Mouse (Mus musculus) T-helper 1 cell (primary cell): ENCODE data around the gene Tmem164.

Experiments used
- in situ Hi-C: fragments of 300-600 bp; cut with MboI, MseI; formaldehyde crosslinking; loops from one replicate; pipeline ENCODE4 v1.15.1; 2025; ENCODE audit warnings: high pct_unique_total_duplicates

The Tmem164 gene

GRCm38 (mm10) chrX:142748574-142748973, 67.4 kb downstream of the Tmem164 start:
- in situ Hi-C loops: no loop called here

- in situ Hi-C loops: no loop called here
These were observed 69.6 kb downstream of the Tmem164 start for GRCm38 (mm10) chrX:142750775-142751174.

GRCm38 (mm10) chrX:142755542-142755941, 74.3 kb downstream of the Tmem164 start:
- in situ Hi-C loops: no loop called here

- in situ Hi-C loops: no loop called here
These were observed 79.2 kb downstream of the Tmem164 start for GRCm38 (mm10) chrX:142760415-142760814.

GRCm38 (mm10) chrX:142763337-142763736, 82.1 kb downstream of the Tmem164 start:
- in situ Hi-C loops: no loop called here

GRCm38 (mm10) chrX:142769698-142770097, 88.5 kb downstream of the Tmem164 start:
- in situ Hi-C loops: no loop called here

- in situ Hi-C loops: no loop called here
These were observed 92.5 kb downstream of the Tmem164 start for GRCm38 (mm10) chrX:142773658-142774057.

- in situ Hi-C loops: no loop called here
These were observed 94.9 kb downstream of the Tmem164 start for GRCm38 (mm10) chrX:142776131-142776530.

- in situ Hi-C loops: no loop called here
These were observed 97.4 kb downstream of the Tmem164 start for GRCm38 (mm10) chrX:142778638-142779037.

GRCm38 (mm10) chrX:142786160-142787052, 105.2 kb downstream of the Tmem164 start:
- in situ Hi-C loops: no loop called here

GRCm38 (mm10) chrX:142792185-142792584, 111.0 kb downstream of the Tmem164 start:
- in situ Hi-C loops: loop anchor here (10.0 kb wide), 1 partner anchor 247 kb away; no protein-coding TSS in a partner anchor

- in situ Hi-C loops: loop anchor here (10.0 kb wide), 1 partner anchor 249 kb away; no protein-coding TSS in a partner anchor
These were observed 112.9 kb downstream of the Tmem164 start for GRCm38 (mm10) chrX:142794069-142794610.

GRCm38 (mm10) chrX:142804596-142804995, 123.4 kb downstream of the Tmem164 start:
- in situ Hi-C loops: loop anchor here (25.0 kb wide), 1 partner anchor 508 kb away; no protein-coding TSS in a partner anchor

- in situ Hi-C loops: loop anchor here (25.0 kb wide), 1 partner anchor 506 kb away; no protein-coding TSS in a partner anchor
These were observed 124.9 kb downstream of the Tmem164 start for GRCm38 (mm10) chrX:142806126-142806525.

- in situ Hi-C loops: loop anchor here (25.0 kb wide), 1 partner anchor 506 kb away; no protein-coding TSS in a partner anchor
These were observed 125.4 kb downstream of the Tmem164 start for GRCm38 (mm10) chrX:142806620-142807061.

GRCm38 (mm10) chrX:142808411-142808810, 127.2 kb downstream of the Tmem164 start:
- in situ Hi-C loops: loop anchor here (25.0 kb wide), 1 partner anchor 504 kb away; no protein-coding TSS in a partner anchor

GRCm38 (mm10) chrX:142813146-142813545, 131.9 kb downstream of the Tmem164 start:
- in situ Hi-C loops: loop anchor here (25.0 kb wide), 1 partner anchor 499 kb away; no protein-coding TSS in a partner anchor

- in situ Hi-C loops: loop anchor here (5.0 to 25.0 kb wide), 2 partner anchors 494 to 619 kb away; no protein-coding TSS in a partner anchor
These were observed 137.0 kb downstream of the Tmem164 start for GRCm38 (mm10) chrX:142818057-142818682.

GRCm38 (mm10) chrX:142821239-142821638, 140.0 kb downstream of the Tmem164 start:
- in situ Hi-C loops: loop anchor here (5.0 to 25.0 kb wide), 2 partner anchors 231 to 491 kb away; no protein-coding TSS in a partner anchor

- in situ Hi-C loops: loop anchor here (5.0 to 25.0 kb wide), 2 partner anchors 230 to 490 kb away; no protein-coding TSS in a partner anchor
These were observed 140.6 kb downstream of the Tmem164 start for GRCm38 (mm10) chrX:142821846-142822245.

- in situ Hi-C loops: no loop called here
These were observed 144.1 kb downstream of the Tmem164 start for GRCm38 (mm10) chrX:142825309-142825708.

- in situ Hi-C loops: no loop called here
These were observed 146.4 kb downstream of the Tmem164 start for GRCm38 (mm10) chrX:142827644-142828043.
